Mouse (Mus musculus): Measurements from ENCODE around the gene Crip2.

Crip2 gene

GRCm38 (mm10) chr12:113132567-113132966 is 7.5 kb upstream of the Crip2 start:
- DNase-seq, result peak; percentile 70

GRCm38 (mm10) chr12:113133260-113133659 is 6.8 kb upstream of the Crip2 start:
- no peak for DNase-seq

DNA sequence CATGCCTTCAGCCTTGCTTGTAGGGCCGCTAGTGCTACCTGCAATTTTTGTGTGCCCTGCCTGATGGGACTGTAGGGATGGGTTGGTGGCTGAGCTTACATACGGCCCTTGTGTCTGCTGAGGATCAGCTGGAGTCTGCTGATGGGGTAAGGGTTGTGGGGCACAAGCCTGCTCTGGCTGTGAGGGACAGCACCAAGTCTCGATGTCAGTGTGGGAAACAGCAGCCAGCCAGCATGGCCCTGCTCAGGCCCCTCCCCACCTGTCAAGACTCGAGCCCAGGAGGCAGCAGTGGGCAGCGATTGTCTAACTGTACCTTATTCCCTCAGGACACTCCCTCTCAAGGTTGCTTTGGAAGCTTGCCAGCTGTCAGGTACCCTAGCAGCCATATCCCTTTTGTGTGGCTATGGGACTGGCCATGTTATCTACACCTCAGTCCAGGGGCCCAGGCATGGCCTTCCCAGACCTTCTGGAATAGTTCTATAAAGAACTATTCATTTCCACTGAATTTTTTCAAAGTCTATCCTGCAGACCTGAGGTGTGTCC is 6.1 kb upstream of the Crip2 start:
- no peak for DNase-seq

DNA sequence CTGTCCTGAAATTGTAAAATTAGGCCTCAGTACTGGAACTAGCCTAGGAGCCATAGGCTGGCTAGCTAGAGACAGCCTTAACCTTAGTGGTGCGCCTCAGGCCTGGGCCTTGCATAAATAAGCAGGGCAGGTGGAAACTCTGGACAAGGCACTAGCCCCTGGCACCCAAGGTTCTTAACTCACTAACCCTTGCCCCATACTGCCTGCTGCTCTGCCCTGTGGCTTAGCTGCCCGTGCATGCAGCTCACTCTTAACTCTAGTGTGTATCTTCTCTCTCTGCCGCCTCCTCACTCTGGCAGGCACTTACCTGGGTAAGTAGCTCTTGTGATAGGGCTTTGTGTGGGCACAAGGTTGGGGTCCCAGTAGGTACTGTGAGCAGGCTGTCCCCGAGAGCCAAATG is 5.5 kb upstream of the Crip2 start:
- DNase-seq, result no peak

DNA sequence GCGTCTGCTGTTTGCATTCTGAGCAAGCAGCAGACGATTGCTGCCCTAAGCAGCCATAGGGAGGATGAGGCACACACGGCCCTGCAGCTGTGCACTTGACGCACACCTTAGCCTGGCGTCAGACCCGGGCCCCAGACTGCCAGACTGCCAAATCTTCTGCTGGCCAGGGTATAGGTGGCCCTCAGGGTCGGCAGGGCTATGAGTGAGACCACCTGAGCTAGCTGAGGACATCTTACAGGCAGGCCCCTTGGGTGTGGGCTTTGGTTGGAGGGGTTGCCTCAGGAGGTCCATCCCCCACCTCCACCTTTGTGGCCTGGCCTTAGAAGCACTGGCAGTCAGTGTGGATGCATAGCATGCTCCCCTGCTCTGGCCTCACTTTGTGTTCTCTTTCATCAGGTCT is 4.6 kb upstream of the Crip2 start:
- no peak for DNase-seq

DNA sequence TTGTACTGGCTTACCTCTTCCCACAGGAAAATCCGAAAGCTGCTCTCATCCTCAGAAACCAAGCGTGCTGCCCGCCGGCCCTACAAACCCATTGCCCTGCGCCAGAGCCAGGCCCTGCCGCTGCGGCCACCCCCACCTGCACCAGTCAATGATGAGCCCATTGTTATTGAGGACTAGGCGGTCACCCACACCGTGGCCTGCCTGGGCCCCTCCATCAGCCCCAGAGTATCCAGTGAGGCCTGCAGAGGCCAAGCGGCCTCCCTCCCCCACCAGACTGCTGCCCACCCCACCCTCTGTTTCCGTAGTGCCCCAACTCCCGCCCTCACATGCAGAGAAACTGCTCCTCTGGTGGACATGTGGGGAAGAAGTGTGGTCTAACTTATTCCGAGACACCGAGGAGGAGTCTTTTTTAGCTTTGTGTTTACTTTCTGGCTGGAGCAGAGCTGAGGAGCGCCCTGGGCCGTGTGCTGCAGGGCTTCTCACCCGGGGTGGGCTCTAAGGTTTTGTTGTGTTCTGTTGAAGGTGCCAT is 3.5 kb upstream of the Crip2 start:
- no peak for DNase-seq

DNA sequence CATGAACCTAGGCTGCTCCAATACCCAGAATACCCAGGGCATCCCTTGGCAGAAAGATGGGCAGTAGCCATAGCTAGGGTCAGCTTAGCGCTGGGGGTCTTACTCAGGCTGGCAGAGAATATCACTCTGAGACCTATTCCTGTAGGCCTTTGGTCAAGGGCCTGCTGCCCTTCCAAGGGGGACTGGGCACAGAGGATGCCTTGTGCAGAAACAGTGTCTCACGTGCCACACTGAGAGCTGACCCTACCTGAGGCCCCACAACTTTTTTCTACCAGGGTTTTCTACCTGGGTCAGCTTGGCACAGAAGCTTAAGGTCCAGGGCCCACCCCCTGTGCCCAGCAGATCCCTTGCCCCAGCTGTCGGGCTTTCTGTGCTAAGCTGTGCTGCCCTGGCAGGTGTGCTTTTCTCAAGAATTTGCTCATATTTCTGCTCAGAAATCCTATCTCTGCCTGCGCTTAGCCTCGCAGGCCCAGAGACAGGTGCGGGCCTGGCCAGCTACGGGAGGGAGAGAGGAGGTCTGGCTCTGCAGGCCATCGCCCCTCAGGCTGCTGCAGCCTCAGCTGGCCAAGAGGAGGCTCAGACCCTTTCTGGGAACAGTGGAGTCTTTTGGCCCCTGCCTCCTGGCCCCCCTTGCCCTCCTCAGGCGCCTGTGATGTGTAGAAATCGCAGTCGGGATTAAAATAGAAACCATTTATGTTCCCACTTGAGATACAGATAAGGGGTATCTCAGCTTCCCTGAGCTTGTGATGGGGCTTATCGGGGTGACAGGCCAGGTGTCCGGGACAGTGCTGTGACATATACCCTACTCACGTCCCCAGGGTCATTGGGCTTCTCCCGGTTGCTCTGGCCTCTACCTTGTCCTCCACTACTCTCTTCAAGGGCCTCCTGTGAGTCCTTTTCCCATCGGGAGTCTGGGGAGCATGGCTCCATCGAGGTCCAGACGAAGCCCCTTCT is 2.5 kb upstream of the Crip2 start:
- no peak for DNase-seq

DNA sequence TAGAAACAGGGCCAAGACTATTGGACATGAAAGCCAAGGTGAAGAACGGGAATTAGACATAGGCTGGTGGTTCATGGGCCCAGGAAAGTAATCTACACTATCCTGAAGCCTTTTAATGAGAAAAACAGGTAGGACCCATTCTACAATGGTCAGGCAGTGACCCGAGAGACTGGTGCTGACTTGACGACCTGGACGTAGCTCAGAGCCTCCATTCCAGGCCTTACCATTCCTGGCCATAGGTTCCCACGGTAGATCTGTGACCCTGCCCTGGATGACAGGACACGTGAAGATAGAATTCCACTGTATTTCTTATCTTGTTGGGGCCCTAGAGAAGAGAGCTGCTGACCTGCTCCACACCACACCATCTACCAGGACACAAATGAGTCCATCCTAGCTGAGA is 1.7 kb upstream of the Crip2 start:
- no peak for DNase-seq

DNA sequence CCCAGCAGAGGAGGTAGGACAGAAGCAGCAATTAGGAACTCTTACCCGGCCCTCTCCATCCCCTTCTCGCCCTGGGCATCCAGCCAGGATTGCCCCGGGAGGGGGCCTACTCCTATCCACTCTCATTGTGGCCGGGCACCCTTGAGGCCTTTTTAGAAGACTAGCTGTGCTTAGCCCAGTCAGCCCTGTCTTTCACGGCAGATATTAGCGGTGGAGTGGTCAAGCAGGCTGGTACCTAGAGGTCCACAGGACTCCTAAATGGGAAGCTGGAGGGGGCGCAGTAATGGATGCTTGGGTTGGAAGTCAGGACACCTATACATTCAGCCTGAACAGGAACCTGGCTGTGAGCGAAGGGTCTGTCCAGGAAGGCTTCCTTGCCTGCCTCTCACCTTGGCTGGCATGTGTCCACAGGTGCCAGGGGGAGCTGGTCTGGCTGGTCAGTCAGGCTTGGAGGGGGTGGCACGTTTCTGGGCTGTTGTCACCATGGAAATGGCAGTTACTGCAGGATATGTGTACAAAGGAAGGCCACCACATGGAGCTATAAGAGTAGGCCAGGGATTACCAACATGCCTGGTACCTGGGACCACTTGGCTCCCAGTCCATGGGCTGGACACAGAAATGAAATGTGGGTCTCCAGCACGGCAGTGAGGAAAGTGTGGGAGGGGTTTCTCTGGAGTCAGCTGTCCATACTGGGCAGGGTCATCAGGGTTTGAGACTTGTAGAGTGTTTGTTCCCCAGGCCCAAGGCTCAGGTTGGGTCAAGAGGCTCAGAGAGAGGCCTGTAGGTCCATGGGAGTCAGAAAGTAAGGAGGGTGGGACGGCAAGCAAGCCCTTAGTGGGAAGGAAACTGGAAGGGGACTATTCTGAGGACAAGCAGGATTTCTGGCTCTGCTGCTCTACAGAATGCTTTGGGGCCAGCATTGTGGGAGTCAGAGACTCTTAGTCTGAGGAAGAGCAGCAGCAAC is 853 bp upstream of the Crip2 start:
- DNase-seq, result no peak

- DNase-seq, result no peak
These were observed 778 bp downstream of the Crip2 start for GRCm38 (mm10) chr12:113140616-113141411.

DNA sequence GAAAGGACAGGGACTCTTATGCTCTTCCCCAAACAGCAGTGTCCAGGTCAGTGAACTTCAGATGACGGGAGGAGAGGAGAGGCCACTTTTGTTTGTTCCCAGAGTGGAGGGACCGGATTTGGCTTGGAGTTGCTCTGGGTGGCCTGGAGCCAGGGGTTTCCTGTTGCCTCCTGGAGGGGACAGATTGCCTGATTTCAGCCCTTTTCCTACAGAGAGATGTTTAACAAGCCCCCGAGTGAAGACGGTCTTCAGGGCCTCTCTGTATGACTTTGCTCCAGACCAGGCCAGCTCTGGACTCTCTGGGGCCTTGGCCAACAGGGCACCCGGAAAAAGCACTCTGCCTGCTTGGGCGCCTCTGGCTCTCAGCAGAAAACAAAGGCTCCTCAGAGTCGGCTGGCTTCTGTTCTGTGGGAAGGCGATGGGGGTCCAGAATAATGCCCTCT is 1.5 kb downstream of the Crip2 start:
- no peak for DNase-seq

- peak; percentile 72 for DNase-seq
These were observed 2.3 kb downstream of the Crip2 start for GRCm38 (mm10) chr12:113142021-113142975.

- DNase-seq, result no peak
These were observed 3.1 kb downstream of the Crip2 start for GRCm38 (mm10) chr12:113143164-113143563.

DNA sequence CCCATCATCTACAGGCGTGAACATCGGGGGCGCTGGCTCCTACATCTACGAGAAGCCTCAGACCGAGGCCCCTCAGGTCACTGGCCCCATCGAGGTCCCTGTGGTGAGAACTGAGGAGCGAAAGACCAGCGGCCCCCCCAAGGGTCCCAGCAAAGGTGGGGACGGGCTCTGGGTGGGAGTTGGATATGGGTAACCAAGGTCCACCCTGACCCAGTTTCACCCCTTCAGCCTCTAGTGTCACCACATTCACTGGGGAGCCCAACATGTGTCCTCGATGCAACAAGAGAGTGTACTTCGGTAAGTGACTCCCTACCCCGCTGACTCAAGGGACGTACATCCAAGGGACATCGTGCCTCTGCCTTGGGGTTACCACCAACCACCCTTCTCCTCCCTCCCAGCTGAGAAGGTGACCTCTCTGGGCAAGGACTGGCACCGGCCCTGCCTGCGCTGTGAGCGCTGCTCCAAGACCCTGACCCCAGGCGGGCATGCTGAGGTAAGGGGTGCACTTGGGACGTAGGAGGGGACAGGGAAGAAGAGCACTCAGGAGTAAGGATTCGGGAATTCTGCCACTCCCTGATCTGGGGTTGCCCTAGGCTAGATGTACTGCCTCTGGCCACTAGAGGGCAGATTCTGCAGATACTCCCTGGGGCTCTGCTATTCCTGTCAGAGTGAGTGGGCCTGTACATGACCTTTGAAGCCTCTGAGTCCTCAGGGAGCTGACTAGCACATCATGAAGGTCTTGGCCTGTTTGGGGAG is 4.1 kb downstream of the Crip2 start:
- no peak for DNase-seq

DNA sequence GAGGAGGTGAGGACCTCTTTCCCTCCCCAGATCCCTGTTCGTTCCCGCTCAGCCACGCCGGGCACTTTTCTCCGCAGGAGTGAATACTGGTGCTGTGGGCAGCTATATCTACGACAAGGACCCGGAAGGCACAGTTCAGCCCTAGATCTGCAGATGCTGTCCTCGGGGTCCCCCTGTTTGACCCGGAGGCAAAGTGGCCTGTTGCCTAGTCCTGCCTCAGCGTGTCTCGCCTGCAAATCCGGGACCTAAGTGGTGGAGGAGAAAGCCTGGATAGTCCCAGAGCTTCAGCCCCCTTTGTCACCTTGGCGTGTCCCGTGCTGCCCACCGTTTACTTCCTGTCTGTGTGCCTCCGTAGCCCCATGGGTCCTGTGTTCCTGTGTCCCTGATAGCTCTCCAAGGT is 4.8 kb downstream of the Crip2 start:
- no peak for DNase-seq

GRCm38 (mm10) chr12:113145591-113145990 is 5.6 kb downstream of the Crip2 start:
- no peak for DNase-seq

DNA sequence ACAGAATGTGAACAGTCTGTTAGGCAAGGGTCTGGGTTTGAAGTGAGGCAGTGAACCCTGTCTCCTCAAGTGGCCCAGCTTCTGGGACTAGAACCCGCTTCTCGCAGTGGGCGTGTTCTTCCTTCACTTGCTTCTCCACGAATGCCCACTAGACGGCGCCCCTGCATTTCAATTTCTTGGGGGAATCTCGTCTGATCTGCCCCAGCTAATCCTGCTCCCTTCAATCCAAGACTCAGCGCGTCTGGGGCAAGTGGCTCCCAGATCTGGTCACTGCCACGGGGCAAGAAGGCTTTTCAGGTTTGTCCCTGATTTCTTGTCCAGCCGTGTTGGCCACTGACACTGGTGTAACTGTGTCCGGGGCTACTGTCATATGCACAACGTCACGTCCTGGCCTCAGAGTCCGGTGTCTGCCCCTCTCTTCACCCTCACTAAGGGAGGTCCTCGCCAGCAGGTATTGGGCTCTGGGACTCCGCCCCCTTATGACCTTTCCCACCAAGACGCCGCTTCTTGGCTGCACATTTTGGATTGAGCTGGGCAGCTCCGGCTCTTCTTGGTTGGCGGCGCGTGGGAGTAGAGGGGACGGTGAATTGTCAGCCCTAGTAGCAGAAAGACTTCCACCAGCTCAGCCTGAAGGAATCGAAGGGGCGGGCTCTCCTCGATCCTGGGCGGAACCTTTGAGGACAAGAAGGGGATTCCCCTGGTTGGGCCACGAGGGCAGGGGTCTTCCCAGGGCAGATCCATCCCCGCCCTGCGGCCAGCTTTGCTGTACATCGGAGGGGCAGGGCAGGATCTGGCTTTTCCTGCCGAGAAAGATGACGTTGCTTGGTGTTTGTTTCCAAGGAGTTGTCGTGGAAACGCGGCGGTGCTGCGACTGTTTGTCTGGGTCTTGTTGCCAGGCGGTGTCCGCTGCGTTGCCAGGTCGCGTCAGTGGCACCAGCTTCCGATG is 6.3 kb downstream of the Crip2 start, which contains the start of gene Crip1:
TSS of gene Crip1 (plus strand) at position 205 of the 946 bp plus-strand sequence.
- peak; percentile 79 for DNase-seq

DNA sequence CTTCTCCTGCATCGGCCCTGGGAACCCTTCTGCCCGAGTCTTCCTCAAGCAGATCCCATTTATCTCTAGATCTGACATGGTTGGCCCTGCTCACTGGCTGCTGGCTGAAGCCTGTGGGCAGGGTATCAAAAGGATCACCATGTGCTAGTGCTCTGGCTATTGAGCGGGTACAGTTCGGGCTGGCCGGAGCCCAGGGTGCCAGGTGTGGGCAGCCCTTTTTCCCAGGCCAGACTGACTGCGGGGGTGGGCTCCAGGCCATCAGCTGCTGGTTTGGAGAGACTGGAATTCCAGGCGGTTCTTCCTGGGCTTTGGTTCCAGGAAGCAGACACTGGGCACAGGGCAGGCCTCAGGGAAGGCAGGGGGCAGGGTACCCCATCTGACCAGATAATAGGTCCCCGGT is 7.4 kb downstream of the Crip2 start:
- DNase-seq, result no peak
